Mouse (Mus musculus) kidney, adult 11 months (tissue): ENCODE data around the gene Disp1.

ENCODE experiments used
- DNase-seq: peaks from one replicate; pipeline ENCODE4 v3.0.0; 2022

Disp1 gene

GRCm38 (mm10) chr1:183081126-183081525 lies 140.2 kb downstream of the Disp1 start:
- no peak for DNase-seq

GRCm38 (mm10) chr1:183075121-183075822 lies 146.1 kb downstream of the Disp1 start:
- no peak for DNase-seq

- DNase-seq, result peak; percentile 65
These were observed 148.9 kb downstream of the Disp1 start for GRCm38 (mm10) chr1:183072263-183073050.

- no peak for DNase-seq
These were observed 151.2 kb downstream of the Disp1 start for GRCm38 (mm10) chr1:183069954-183070649.

GRCm38 (mm10) chr1:183067807-183068206 lies 153.5 kb downstream of the Disp1 start:
- no peak for DNase-seq

- no peak for DNase-seq
These were observed 154.3 kb downstream of the Disp1 start for GRCm38 (mm10) chr1:183066981-183067380.

GRCm38 (mm10) chr1:183060611-183061010 lies 160.7 kb downstream of the Disp1 start:
- DNase-seq, result no peak

- DNase-seq, result no peak
These were observed 165.1 kb downstream of the Disp1 start for GRCm38 (mm10) chr1:183056289-183056655.

- peak; percentile 42 for DNase-seq
These were observed 165.6 kb downstream of the Disp1 start for GRCm38 (mm10) chr1:183055608-183056288.

- DNase-seq, result no peak
These were observed 168.7 kb downstream of the Disp1 start for GRCm38 (mm10) chr1:183052663-183053062.

- no peak for DNase-seq
These were observed 172.0 kb downstream of the Disp1 start for GRCm38 (mm10) chr1:183049295-183049694.

- DNase-seq, result no peak
These were observed 173.3 kb downstream of the Disp1 start for GRCm38 (mm10) chr1:183047913-183048523.

GRCm38 (mm10) chr1:183047191-183047912 lies 174.0 kb downstream of the Disp1 start:
- peak; percentile 70 for DNase-seq

- DNase-seq, result no peak
These were observed 175.2 kb downstream of the Disp1 start for GRCm38 (mm10) chr1:183046081-183046480.

- DNase-seq, result no peak
These were observed 178.0 kb downstream of the Disp1 start for GRCm38 (mm10) chr1:183043161-183043812.

GRCm38 (mm10) chr1:183041703-183042102 lies 179.6 kb downstream of the Disp1 start:
- no peak for DNase-seq

- DNase-seq, result peak; percentile 43
These were observed 180.4 kb downstream of the Disp1 start for GRCm38 (mm10) chr1:183040847-183041382.

- no peak for DNase-seq
These were observed 181.2 kb downstream of the Disp1 start for GRCm38 (mm10) chr1:183039881-183040708.

- no peak for DNase-seq
These were observed 181.9 kb downstream of the Disp1 start for GRCm38 (mm10) chr1:183039404-183039803.
